Mouse (Mus musculus) lung, embryonic 14.5 days (tissue): Measurements from ENCODE around the gene Ube2q2. TPM values are rescaled to one million over a fixed set of nuclear protein-coding genes. Genes with fewer than 3 reads are reported as not detected.
"Not testable (repeated sequence)": the region's sequence is repeated elsewhere in the genome, so short reads cannot be mapped to it uniquely, and the experiment has no call there.

ENCODE experiments used
- ATAC-seq: fragments of 200-750 bp; cut with Nextera tagmentation; 2 replicates; pipeline ENCODE4 v1.8.0; 2017; ENCODE audit warnings: mild to moderate bottlenecking, moderate TSS enrichment, moderate library complexity; ENCODE audit not compliant: insufficient read depth
- DNase-seq: peaks from one replicate; pipeline ENCODE4 v3.0.0-alpha.2; 2015
- H3K27ac ChIP-seq: fragments of 300-500 bp; sonication (generic); 2 replicates; pipeline ENCODE4 v1.5.1; 2014; ENCODE audit warnings: low read depth, mild to moderate bottlenecking, moderate library complexity
- H3K27me3 ChIP-seq: fragments of 300-500 bp; sonication (generic); 2 replicates; pipeline ENCODE4 v1.6.1; 2014; ENCODE audit warnings: low read length, control low read depth; ENCODE audit not compliant: insufficient read depth
- H3K36me3 ChIP-seq: fragments of 300-500 bp; sonication (generic); 2 replicates; pipeline ENCODE4 v1.6.1; 2014; ENCODE audit warnings: control low read depth; ENCODE audit not compliant: insufficient read depth
- H3K4me1 ChIP-seq: fragments of 300-500 bp; sonication (generic); 2 replicates; pipeline ENCODE4 v1.6.1; 2014; ENCODE audit warnings: antibody characterized with exemption, control low read depth; ENCODE audit not compliant: insufficient read depth
- H3K4me2 ChIP-seq: fragments of 300-500 bp; sonication (generic); 2 replicates; pipeline ENCODE4 v1.6.1; 2014; ENCODE audit warnings: mild to moderate bottlenecking
- H3K4me3 ChIP-seq: fragments of 300-500 bp; sonication (generic); 2 replicates; pipeline ENCODE4 v1.5.1; 2014; ENCODE audit warnings: low read depth, low read length
- H3K9ac ChIP-seq: fragments of 300-500 bp; sonication (generic); 2 replicates; pipeline ENCODE4 v1.6.1; 2014
- H3K9me3 ChIP-seq: fragments of 300-500 bp; sonication (generic); 2 replicates; pipeline ENCODE4 v1.6.1; 2016; ENCODE audit warnings: low read depth, low read length, control low read depth
- CTCF ChIP-seq: IDR thresholded peaks from 2 replicates; pipeline ENCODE4 v1.5.1; 2016; ENCODE audit warnings: antibody characterized with exemption, low read depth
- WGBS: fragments of 180-500 bp; shearing (Covaris S2); extraction: QIAGEN DNeasy Blood & Tissue Kit; methylation state at CpG from one replicate; pipeline ENCODE4 v1.1.7; 2014; 5-methylcytosine and 5-hydroxymethylcytosine counted together
- polyA plus RNA-seq: library from polyadenylated mRNA; unstranded; fragments of >200 nt; fragmentation: Nextera tagmentation; extraction: Ambion mirVana; gene quantifications from 2 replicates; pipeline ENCODE4 v1.2.1, GENCODE M21; 2014

Gene Ube2q2
- polyA plus RNA-seq, 1 experiment from 2014 or later = 42.7 TPM

- Histone ChIP-seq H3K9ac (no peak overlapping the region), H3K4me1 (no peaks in the 10 kb centered on the region), H3K27ac (no peak overlapping the region), H3K27me3 (no peaks in the 10 kb centered on the region), H3K9me3 (no peaks in the 10 kb centered on the region), H3K4me2 (no peak overlapping the region), H3K4me3 (no peak overlapping the region), H3K36me3 (no peaks in the 10 kb centered on the region)
- TF ChIP-seq CTCF = no peak
- ATAC-seq (no peak), DNase-seq (no peak)
- 69% methylated on average over 4 of the region's 4 CpGs for WGBS
These were observed 99.8 kb downstream of the Ube2q2 start for GRCm38 (mm10) chr9:55248465-55248864.

GRCm38 (mm10) chr9:55250595-55251247 lies 102.1 kb downstream of the Ube2q2 start:
- H3K27me3 ChIP-seq = no peaks in the 10 kb centered on the region
- DNase-seq (no peak), ATAC-seq (no peak)
- H3K36me3 ChIP-seq = no peaks in the 10 kb centered on the region
- H3K4me3 ChIP-seq = no peak overlapping the region
- H3K9ac ChIP-seq = no peak overlapping the region
- H3K4me1 ChIP-seq = no peaks in the 10 kb centered on the region
- H3K4me2 ChIP-seq = no peak overlapping the region
- H3K9me3 ChIP-seq = no peaks in the 10 kb centered on the region
- 77% methylated on average over 6 of the region's 6 CpGs for WGBS
- no peak for TF ChIP-seq CTCF
- H3K27ac ChIP-seq = no peak overlapping the region

GRCm38 (mm10) chr9:55252097-55252496 lies 103.4 kb downstream of the Ube2q2 start:
- not testable (repeated sequence) for H3K27ac ChIP-seq, H3K4me2 ChIP-seq, H3K36me3 ChIP-seq, H3K9me3 ChIP-seq, H3K9ac ChIP-seq, ATAC-seq, H3K4me1 ChIP-seq, H3K27me3 ChIP-seq, H3K4me3 ChIP-seq
- 48% methylated on average over 2 of the region's 2 CpGs for WGBS
- peak; percentile 41 for DNase-seq

- Histone ChIP-seq H3K27ac (no peak overlapping the region), H3K9me3 (no peaks in the 10 kb centered on the region), H3K36me3 (no peaks in the 10 kb centered on the region), H3K4me1 (no peaks in the 10 kb centered on the region), H3K9ac (no peak overlapping the region), H3K4me3 (no peak overlapping the region), H3K4me2 (no peak overlapping the region), H3K27me3 (no peaks in the 10 kb centered on the region)
- TF ChIP-seq CTCF = no peak
- WGBS = 60% methylated on average over 1 of the region's 1 CpGs
- no peak for DNase-seq
- ATAC-seq = no peak
These were observed 105.2 kb downstream of the Ube2q2 start for GRCm38 (mm10) chr9:55253849-55254248.

- no peak overlapping the region for H3K9ac ChIP-seq
- H3K27me3 ChIP-seq = no peaks in the 10 kb centered on the region
- no peak overlapping the region for H3K27ac ChIP-seq
- H3K4me3 ChIP-seq = no peak overlapping the region
- TF ChIP-seq CTCF = no peak
- no peaks in the 10 kb centered on the region for H3K9me3 ChIP-seq
- no peaks in the 10 kb centered on the region for H3K36me3 ChIP-seq
- 86% methylated on average over 5 of the region's 5 CpGs for WGBS
- no peak overlapping the region for H3K4me2 ChIP-seq
- ATAC-seq (no peak), DNase-seq (no peak)
- H3K4me1 ChIP-seq = no peaks in the 10 kb centered on the region
These were observed 106.4 kb downstream of the Ube2q2 start for GRCm38 (mm10) chr9:55255056-55255455.

- WGBS = 54% methylated on average over 4 of the region's 4 CpGs
- no peaks in the 10 kb centered on the region for H3K4me1 ChIP-seq
- no peak overlapping the region for H3K9ac ChIP-seq
- H3K4me3 ChIP-seq = no peak overlapping the region
- no peak for TF ChIP-seq CTCF
- H3K4me2 ChIP-seq = no peak overlapping the region
- H3K36me3 ChIP-seq = no peaks in the 10 kb centered on the region
- no peak overlapping the region for H3K27ac ChIP-seq
- no peaks in the 10 kb centered on the region for H3K9me3 ChIP-seq
- no peaks in the 10 kb centered on the region for H3K27me3 ChIP-seq
- DNase-seq (no peak), ATAC-seq (no peak)
These were observed 107.0 kb downstream of the Ube2q2 start for GRCm38 (mm10) chr9:55255604-55256003.

- no peak for TF ChIP-seq CTCF
- no peak overlapping the region for H3K27ac ChIP-seq
- H3K27me3 ChIP-seq = no peaks in the 10 kb centered on the region
- no peak for ATAC-seq
- H3K36me3 ChIP-seq = no peaks in the 10 kb centered on the region
- H3K9me3 ChIP-seq = no peaks in the 10 kb centered on the region
- H3K4me1 ChIP-seq = no peaks in the 10 kb centered on the region
- no peak overlapping the region for H3K4me2 ChIP-seq
- 83% methylated on average over 2 of the region's 2 CpGs for WGBS
- DNase-seq = no peak
- H3K4me3 ChIP-seq = no peak overlapping the region
- H3K9ac ChIP-seq = no peak overlapping the region
These were observed 108.5 kb downstream of the Ube2q2 start for GRCm38 (mm10) chr9:55257105-55257504.

Other genes with a start within 250 kb of the Ube2q2 start
- gene Hykk, start 231.6 kb upstream of the Ube2q2 start, polyA plus RNA-seq = 3.9 and 4.3 TPM in 2 replicates
- 295 and 298 TPM in 2 replicates for gene Psma4, start 198.1 kb upstream of the Ube2q2 start, polyA plus RNA-seq
- gene AY074887, start 197.9 kb upstream of the Ube2q2 start, polyA plus RNA-seq = 1.3 and 1.5 TPM in 2 replicates
- 0.21 and 0.39 TPM in 2 replicates for gene Chrna5, start 168.0 kb upstream of the Ube2q2 start, polyA plus RNA-seq
- 0.16 and 0.37 TPM in 2 replicates for gene Chrna3, start 122.3 kb upstream of the Ube2q2 start, polyA plus RNA-seq
- 0.04 TPM in 1 of 2 replicates, not detected in the other for gene Chrnb4, start 100.1 kb upstream of the Ube2q2 start, polyA plus RNA-seq
- gene Fbxo22, start 60.1 kb downstream of the Ube2q2 start, polyA plus RNA-seq = 62.3 and 65.9 TPM in 2 replicates
- 1.3 and 1.4 TPM in 2 replicates for gene Nrg4, start 178.0 kb downstream of the Ube2q2 start, polyA plus RNA-seq
- gene Tmem266, start 178.1 kb downstream of the Ube2q2 start, polyA plus RNA-seq = 0.20 and 0.29 TPM in 2 replicates